Mouse (Mus musculus) inflammation-experienced regulatory T-cells, adult 16 weeks (primary cell): ENCODE measurements around the gene Traf4. TPM values are rescaled to one million over a fixed set of nuclear protein-coding genes. Genes with fewer than 3 reads are reported as not detected.

Experiments
- polyA plus RNA-seq: library from polyadenylated mRNA; unstranded; fragments of 100-300 nt; shearing (Covaris generic); gene quantifications from one replicate; pipeline ENCODE4 v1.2.1, GENCODE M21; 2017

Gene Traf4
- polyA plus RNA-seq: 6.3 TPM

GRCm38 (mm10) chr11:78164924-78165760 is at the start of gene Traf4:
TSS of gene Traf4 (minus strand) at chr11:78165589.

GRCm38 (mm10) chr11:78193113-78193512 is 27.7 kb upstream of the Traf4 start, which contains the start of gene Proca1:
TSS of gene Proca1 (plus strand) at chr11:78193392.

DNA sequence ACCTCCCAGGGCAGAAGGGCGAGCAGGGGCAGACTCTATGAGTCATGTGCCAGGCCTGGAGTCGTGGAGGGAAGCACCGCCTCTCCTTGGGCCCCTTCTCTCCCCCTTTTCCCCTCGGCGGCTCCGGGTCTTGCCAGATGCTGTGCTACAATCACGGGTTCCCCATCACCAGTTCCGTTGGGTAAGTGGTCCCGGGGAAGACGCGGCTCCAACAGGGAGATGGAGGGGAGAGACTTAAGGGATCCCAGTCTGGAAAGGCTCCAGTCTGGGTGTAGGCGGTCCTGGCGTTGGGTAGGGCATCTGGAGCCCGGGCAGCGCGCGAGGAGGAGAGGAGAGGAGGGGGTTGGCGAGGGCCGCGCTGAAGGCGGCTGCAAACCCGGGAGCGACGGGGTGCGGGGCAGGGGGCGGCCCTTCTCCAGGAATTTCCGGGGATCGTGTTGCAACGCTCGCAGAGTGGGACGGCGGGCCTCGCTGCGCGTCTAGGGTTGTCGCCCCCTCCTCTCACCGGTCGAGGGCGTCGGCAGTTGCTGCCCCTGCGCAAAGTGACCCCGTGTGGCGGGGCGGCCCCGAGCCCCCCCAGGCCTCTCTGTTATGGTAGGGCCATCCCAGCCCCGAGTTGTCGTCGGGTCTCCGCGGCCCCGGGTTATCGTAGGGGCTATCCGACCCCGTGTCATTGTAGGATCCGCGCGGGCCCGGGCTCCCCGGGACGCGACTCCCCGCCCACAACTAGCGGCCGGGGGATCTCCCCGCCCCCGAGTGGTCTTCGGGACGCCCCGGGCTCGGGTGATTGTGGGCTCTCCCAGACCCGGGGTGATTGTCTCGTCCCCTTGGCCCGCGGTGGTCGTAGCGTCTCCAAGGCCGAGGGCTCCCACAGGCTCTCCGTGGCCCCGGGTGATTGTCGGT is 23.2 kb upstream of the Traf4 start, which contains the start of gene Rab34:
TSS of gene Rab34 (plus strand) at position 100 of the 903 bp plus-strand sequence.

GRCm38 (mm10) chr11:78182961-78183844 is 17.8 kb upstream of the Traf4 start, which contains the start of gene Rpl23a:
TSS of gene Rpl23a (minus strand) at chr11:78183584.

GRCm38 (mm10) chr11:78176402-78176862 is 11.0 kb upstream of the Traf4 start, which contains the start of the genes Nek8 and Tlcd1:
TSS of gene Nek8 (minus strand) at chr11:78176675.
TSS of gene Tlcd1 (plus strand) at chr11:78176711.

Other genes starting within 250 kb of the Traf4 start
- gene Sez6, start 234.8 kb downstream of the Traf4 start, polyA plus RNA-seq: not detected
- gene Phf12, start 182.8 kb downstream of the Traf4 start, polyA plus RNA-seq: 29.9 TPM
- 1.5 TPM for gene Dhrs13, start 133.3 kb downstream of the Traf4 start, polyA plus RNA-seq
- 34.0 TPM for gene Flot2, start 127.7 kb downstream of the Traf4 start, polyA plus RNA-seq
- 40.5 TPM for gene Eral1, start 85.2 kb downstream of the Traf4 start, polyA plus RNA-seq
- 28.8 TPM for gene Fam222b, start 70.9 kb downstream of the Traf4 start, polyA plus RNA-seq
- 14.2 TPM for gene Nek8, start 11.1 kb upstream of the Traf4 start, polyA plus RNA-seq
- 4.6 TPM for gene Tlcd1, start 11.1 kb upstream of the Traf4 start, polyA plus RNA-seq
- gene Rpl23a, start 18.0 kb upstream of the Traf4 start, polyA plus RNA-seq: 1,229 TPM
- gene Rab34, start 22.8 kb upstream of the Traf4 start, polyA plus RNA-seq: 0.80 TPM
- 0.82 TPM for gene Proca1, start 27.8 kb upstream of the Traf4 start, polyA plus RNA-seq
- gene Sdf2, start 80.2 kb upstream of the Traf4 start, polyA plus RNA-seq: 100 TPM
- gene Supt6, start 80.4 kb upstream of the Traf4 start, polyA plus RNA-seq: 62.3 TPM
- gene 2610507B11Rik, start 96.2 kb upstream of the Traf4 start, polyA plus RNA-seq: 91.3 TPM
- gene BC030499, start 125.3 kb upstream of the Traf4 start, polyA plus RNA-seq: 0.30 TPM
- gene Spag5, start 135.9 kb upstream of the Traf4 start, polyA plus RNA-seq: 2.6 TPM
- gene Aldoc, start 157.4 kb upstream of the Traf4 start, polyA plus RNA-seq: 13.5 TPM
- 148 TPM for gene Pigs, start 162.8 kb upstream of the Traf4 start, polyA plus RNA-seq
- gene Unc119, start 177.9 kb upstream of the Traf4 start, polyA plus RNA-seq: 33.6 TPM
- gene Foxn1, start 221.0 kb upstream of the Traf4 start, polyA plus RNA-seq: not detected